Mouse (Mus musculus) G1E (cell line): ENCODE results near the gene Mgrn1. TPM values are rescaled to one million over a fixed set of nuclear protein-coding genes. Genes with fewer than 3 reads are reported as not detected.
A peak's percentile ranks its signal among the peaks of the same experiment; 100 is the strongest.

Experiments
- ATAC-seq: 2 replicates; pipeline ENCODE4 v1.8.0; 2016; ENCODE audit warnings: mild to moderate bottlenecking; ENCODE audit not compliant: insufficient number of reproducible peaks, poor library complexity, low FRiP score, severe bottlenecking; ENCODE audit errors: extremely low read depth
- DNase-seq: peaks from one replicate; pipeline ENCODE4 v3.0.0; 2012; ENCODE audit warnings: low spot score
- H3K27me3 ChIP-seq: 2 replicates; pipeline ENCODE4 v1.6.1; 2012; ENCODE audit warnings: mild to moderate bottlenecking, low read length, inconsistent platforms; ENCODE audit not compliant: insufficient read depth
- H3K36me3 ChIP-seq: replicated peaks from 2 replicates; pipeline ENCODE3; 2012; ENCODE audit warnings: mild to moderate bottlenecking, inconsistent platforms
- H3K4me1 ChIP-seq: 2 replicates; pipeline ENCODE4 v1.6.1; 2012; ENCODE audit warnings: low read depth, low read length, inconsistent platforms, mixed read lengths; ENCODE audit not compliant: insufficient read depth
- H3K4me3 ChIP-seq: 2 replicates; pipeline ENCODE4 v1.5.1; 2012; ENCODE audit warnings: low read depth, mild to moderate bottlenecking, inconsistent platforms, low read length, moderate library complexity, mixed read lengths
- H3K9me3 ChIP-seq: replicated peaks from 2 replicates; pipeline ENCODE4 v1.6.1; 2012; ENCODE audit warnings: inconsistent platforms
- CTCF ChIP-seq: IDR thresholded peaks from 2 replicates; pipeline ENCODE4 v1.5.1; 2012; ENCODE audit warnings: low read depth, low read length, inconsistent platforms, mixed read lengths
- GATA1 ChIP-seq: IDR thresholded peaks from 2 replicates; pipeline ENCODE4 v1.6.1; 2012; ENCODE audit warnings: borderline replicate concordance, low read length, inconsistent platforms, mixed read lengths
- GATA2 ChIP-seq: IDR thresholded peaks from 2 replicates; pipeline ENCODE4 v1.6.1; 2012; ENCODE audit warnings: low read depth, low read length, inconsistent platforms, borderline replicate concordance
- POLR2AphosphoS5 ChIP-seq: IDR thresholded peaks from 2 replicates; pipeline ENCODE4 v1.6.1; 2012; ENCODE audit warnings: low read depth, low read length, inconsistent platforms; ENCODE audit not compliant: insufficient replicate concordance
- TAL1 ChIP-seq: conservative IDR thresholded peaks from 2 replicates; pipeline ENCODE4 v1.6.1; 2012; ENCODE audit warnings: low read depth, low read length, inconsistent platforms, mixed read lengths
- polyA plus RNA-seq: library from polyadenylated mRNA; stranded (reverse); fragments of >175 nt; gene quantifications from 2 replicates; pipeline ENCODE4 v1.2.3, GENCODE M21; 2012
- total RNA-seq, 2 experiments: library from RNA; stranded (forward) in 1 of 2; stranded (reverse) in 1 of 2; fragments of 200-1000 nt in 1 of 2; fragments of >200 nt in 1 of 2; fragmentation: Nextera tagmentation in 1 of 2; gene quantifications; 2 replicates each; pipeline ENCODE4 v1.2.3; 2014 to 2017

Mgrn1 gene
- total and polyA plus RNA-seq, 3 experiments, result 16.1 to 32.1 (median 22.5) TPM

GRCm38 (mm10) chr16:4870490-4870889 is 15.6 kb upstream of the Mgrn1 start:
- peaks cover 61% of the 10 kb centered on the region for H3K4me1 ChIP-seq
- DNase-seq (no peak), ATAC-seq (no peak)
- H3K9me3 ChIP-seq, result no peaks in the 10 kb centered on the region
- H3K4me3 ChIP-seq, result no peak overlapping the region
- peaks cover 67% of the 10 kb centered on the region for H3K36me3 ChIP-seq
- TF ChIP-seq CTCF (no peak), POLR2AphosphoS5 (no peak), GATA2 (no peak), TAL1 (no peak), GATA1 (no peak)
- no peaks in the 10 kb centered on the region for H3K27me3 ChIP-seq

GRCm38 (mm10) chr16:4871926-4872325 is 14.1 kb upstream of the Mgrn1 start:
- H3K36me3 ChIP-seq, result peaks cover 82% of the 10 kb centered on the region
- no peak for TF ChIP-seq GATA1
- peaks cover 69% of the 10 kb centered on the region for H3K4me1 ChIP-seq
- ATAC-seq, result no peak
- no peak overlapping the region for H3K4me3 ChIP-seq
- no peaks in the 10 kb centered on the region for H3K27me3 ChIP-seq
- no peaks in the 10 kb centered on the region for H3K9me3 ChIP-seq
- no peak for DNase-seq

- H3K36me3 ChIP-seq, result peaks cover 73% of the 10 kb centered on the region
- DNase-seq (peak; percentile 52), ATAC-seq (peak; percentile 43)
- TF ChIP-seq CTCF, result no peak
- no peaks in the 10 kb centered on the region for H3K27me3 ChIP-seq
- H3K9me3 ChIP-seq, result no peaks in the 10 kb centered on the region
- peak overlapping the region; percentile 69; the same call in 1 of the 2 replicates for H3K4me3 ChIP-seq
- peaks cover 81% of the 10 kb centered on the region for H3K4me1 ChIP-seq
These were observed 10.6 kb upstream of the Mgrn1 start for GRCm38 (mm10) chr16:4875198-4876032.

- TF ChIP-seq GATA2 (no peak), TAL1 (no peak), CTCF (no peak), GATA1 (no peak), POLR2AphosphoS5 (no peak)
- no peaks in the 10 kb centered on the region for H3K27me3 ChIP-seq
- peaks cover 84% of the 10 kb centered on the region for H3K4me1 ChIP-seq
- DNase-seq, result no peak
- no peak for ATAC-seq
- H3K36me3 ChIP-seq, result peaks cover 66% of the 10 kb centered on the region
- peak overlapping the region; percentile 69; the same call in 1 of the 2 replicates for H3K4me3 ChIP-seq
- H3K9me3 ChIP-seq, result no peaks in the 10 kb centered on the region
These were observed 9.9 kb upstream of the Mgrn1 start for GRCm38 (mm10) chr16:4876033-4876680.

- Histone ChIP-seq H3K4me1 (peaks cover 89% of the 10 kb centered on the region), H3K9me3 (no peaks in the 10 kb centered on the region), H3K36me3 (peaks cover 59% of the 10 kb centered on the region), H3K4me3 (peak overlapping the region; percentile 89; the same call in 1 of the 2 replicates), H3K27me3 (no peaks in the 10 kb centered on the region)
- TF ChIP-seq GATA2 (no peak), TAL1 (no peak), GATA1 (no peak), CTCF (no peak), POLR2AphosphoS5 (no peak)
- no peak for ATAC-seq
- DNase-seq, result peak; percentile 34
These were observed 8.9 kb upstream of the Mgrn1 start for GRCm38 (mm10) chr16:4877195-4877594.

- TF ChIP-seq CTCF, result no peak
- no peak for TF ChIP-seq GATA2
- TF ChIP-seq GATA1, result no peak
- TF ChIP-seq POLR2AphosphoS5, result no peak
- no peak for TF ChIP-seq TAL1
- Histone ChIP-seq H3K4me1 (peaks cover 86% of the 10 kb centered on the region), H3K36me3 (peaks cover 56% of the 10 kb centered on the region), H3K27me3 (no peaks in the 10 kb centered on the region), H3K9me3 (no peaks in the 10 kb centered on the region), H3K4me3 (peak overlapping the region; percentile 89)
- ATAC-seq, result no peak
- no peak for DNase-seq
These were observed 8.3 kb upstream of the Mgrn1 start for GRCm38 (mm10) chr16:4877701-4878100.
